Mouse (Mus musculus): Measurements from ENCODE around the gene Gh.

GRCm38 (mm10) chr11:106332458-106332857 is 30.8 kb upstream of the Gh start:
- TF ChIP-seq CTCF (IDR thresholded peaks at IDR 0.05; ENCODE audit: control insufficient read depth, insufficient read depth, insufficient replicate concordance, low read depth, low read length) (no peak), POLR2A (IDR thresholded peaks at IDR 0.05; ENCODE audit: control insufficient read depth, low read depth, low read length) (no peak)
